Mouse (Mus musculus) granulocyte monocyte progenitor cell, adult 5-6 weeks (primary cell): Measurements from ENCODE around the gene Adcy4. TPM values are rescaled to one million over a fixed set of nuclear protein-coding genes. Genes with fewer than 3 reads are reported as not detected.
A peak's percentile ranks its signal among the peaks of the same experiment; 100 is the strongest.

Source experiments
- ATAC-seq: replicated peaks from 2 replicates; pipeline ENCODE4 v1.8.0; 2016; ENCODE audit warnings: mild to moderate bottlenecking, moderate TSS enrichment, inconsistent platforms; ENCODE audit not compliant: poor library complexity, severe bottlenecking
- total RNA-seq, 2 experiments: library from RNA; stranded (forward) in 1 of 2; stranded (reverse) in 1 of 2; fragments of 200-712, 200-1000 nt in 1 of 2; fragments of >200 nt in 1 of 2; fragmentation: Nextera tagmentation in 1 of 2; gene quantifications; 2 replicates each; pipeline ENCODE4 v1.2.3; 2014 to 2017

The Adcy4 gene
- total RNA-seq, 2 experiments from 2014 or later = not detected

GRCm38 (mm10) chr14:55721700-55722437, 62.0 kb downstream of the Adcy4 start, which contains the start of gene Rabggta:
Rabggta (minus strand) TSS chr14:55722263.
- peak; percentile 57 for ATAC-seq

DNA sequence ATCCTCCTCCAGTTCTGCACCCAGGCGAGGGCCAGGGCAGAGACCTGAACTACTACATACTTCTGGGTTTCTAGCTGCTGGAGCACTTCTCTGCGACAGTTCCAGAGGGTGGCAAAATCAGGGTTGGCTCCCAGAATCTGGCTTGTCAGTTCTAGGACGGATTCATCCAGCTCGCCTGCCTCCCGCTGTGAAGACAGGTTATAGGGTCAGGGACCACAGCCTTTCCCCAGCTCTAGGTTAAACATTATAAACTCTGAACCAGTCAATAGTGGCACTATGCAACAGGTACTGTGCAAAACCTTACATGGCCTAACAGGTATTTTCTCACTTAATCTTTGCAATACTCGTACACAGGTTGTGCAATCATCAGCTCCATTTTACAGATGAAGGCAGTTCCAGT, 62.8 kb downstream of the Adcy4 start:
- ATAC-seq = no peak

- no peak for ATAC-seq
These were observed 63.2 kb downstream of the Adcy4 start for GRCm38 (mm10) chr14:55720666-55721065.

DNA sequence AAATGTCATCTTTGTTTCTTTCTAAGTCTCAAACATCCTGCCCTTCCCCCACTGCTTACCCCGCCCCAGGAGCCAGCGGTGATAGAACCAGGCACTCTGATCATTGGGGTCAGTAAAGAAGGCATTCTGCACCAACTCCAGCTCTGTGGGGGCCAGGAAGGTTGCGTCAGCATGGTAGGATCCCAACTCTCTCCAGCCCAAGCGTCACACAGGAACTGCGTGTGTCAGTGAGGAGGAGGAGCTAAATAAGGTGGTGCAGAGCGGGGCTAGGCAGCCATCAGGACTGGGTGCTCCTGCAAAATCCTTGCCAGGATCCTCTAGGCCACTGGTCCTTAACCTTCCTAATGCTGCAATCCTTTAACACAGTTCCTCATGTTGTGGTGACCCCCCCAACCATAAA, 64.2 kb downstream of the Adcy4 start:
- ATAC-seq = no peak

Other genes with a start within 250 kb of the Adcy4 start
Only the 30 nearest of the 35 such genes appear.
- gene Fitm1, start 208.5 kb downstream of the Adcy4 start, total RNA-seq (2014; fragmentation: Nextera tagmentation) = not detected in 2 replicates
- gene Fitm1, start 208.5 kb downstream of the Adcy4 start, total RNA-seq (2017) = 2.4 TPM in 1 of 2 replicates, not detected in the other
- gene Psme1, start 206.0 kb downstream of the Adcy4 start, total RNA-seq (2014; fragmentation: Nextera tagmentation) = 534 and 592 TPM in 2 replicates
- gene Psme1, start 206.0 kb downstream of the Adcy4 start, total RNA-seq (2017) = 280 and 325 TPM in 2 replicates
- 0.85 TPM in 1 of 2 replicates, not detected in the other for gene Emc9, start 198.8 kb downstream of the Adcy4 start, total RNA-seq (2014; fragmentation: Nextera tagmentation)
- gene Emc9, start 198.8 kb downstream of the Adcy4 start, total RNA-seq (2017) = 2.1 and 5.1 TPM in 2 replicates
- gene Psme2, start 193.0 kb downstream of the Adcy4 start, total RNA-seq (2014; fragmentation: Nextera tagmentation) = 330 and 352 TPM in 2 replicates
- 225 and 247 TPM in 2 replicates for gene Psme2, start 193.0 kb downstream of the Adcy4 start, total RNA-seq (2017)
- gene Rnf31, start 192.4 kb downstream of the Adcy4 start, total RNA-seq (2014; fragmentation: Nextera tagmentation) = 20.1 and 21.9 TPM in 2 replicates
- gene Rnf31, start 192.4 kb downstream of the Adcy4 start, total RNA-seq (2017) = 9.1 and 19.8 TPM in 2 replicates
- gene Irf9, start 180.5 kb downstream of the Adcy4 start, total RNA-seq (2014; fragmentation: Nextera tagmentation) = 23.4 and 31.2 TPM in 2 replicates
- gene Irf9, start 180.5 kb downstream of the Adcy4 start, total RNA-seq (2017) = 21.9 and 27.4 TPM in 2 replicates
- gene Rec8, start 166.1 kb downstream of the Adcy4 start, total RNA-seq (2014; fragmentation: Nextera tagmentation) = 1.0 TPM in 1 of 2 replicates, not detected in the other
- 0.26 TPM in 1 of 2 replicates, not detected in the other for gene Rec8, start 166.1 kb downstream of the Adcy4 start, total RNA-seq (2017)
- 47.3 and 49.7 TPM in 2 replicates for gene Ipo4, start 148.1 kb downstream of the Adcy4 start, total RNA-seq (2014; fragmentation: Nextera tagmentation)
- 14.3 and 25.5 TPM in 2 replicates for gene Ipo4, start 148.1 kb downstream of the Adcy4 start, total RNA-seq (2017)
- 8.5 and 9.1 TPM in 2 replicates for gene Gm49378, start 146.2 kb downstream of the Adcy4 start, total RNA-seq (2014; fragmentation: Nextera tagmentation)
- gene Gm49378, start 146.2 kb downstream of the Adcy4 start, total RNA-seq (2017) = 3.5 and 4.0 TPM in 2 replicates
- 35.0 and 59.0 TPM in 2 replicates for gene Tm9sf1, start 140.3 kb downstream of the Adcy4 start, total RNA-seq (2014; fragmentation: Nextera tagmentation)
- gene Tm9sf1, start 140.3 kb downstream of the Adcy4 start, total RNA-seq (2017) = 48.6 and 52.9 TPM in 2 replicates
- 3.0 TPM in 1 of 2 replicates, not detected in the other for gene Tssk4, start 133.9 kb downstream of the Adcy4 start, total RNA-seq (2014; fragmentation: Nextera tagmentation)
- 1.1 TPM in 1 of 2 replicates, not detected in the other for gene Tssk4, start 133.9 kb downstream of the Adcy4 start, total RNA-seq (2017)
- gene Mdp1, start 123.6 kb downstream of the Adcy4 start, total RNA-seq (2014; fragmentation: Nextera tagmentation) = 22.9 and 29.3 TPM in 2 replicates
- gene Mdp1, start 123.6 kb downstream of the Adcy4 start, total RNA-seq (2017) = 21.5 and 22.6 TPM in 2 replicates
- gene Gmpr2, start 112.2 kb downstream of the Adcy4 start, total RNA-seq (2014; fragmentation: Nextera tagmentation) = 33.9 and 37.7 TPM in 2 replicates
- 47.1 and 57.0 TPM in 2 replicates for gene Gmpr2, start 112.2 kb downstream of the Adcy4 start, total RNA-seq (2017)
- 364 and 474 TPM in 2 replicates for gene Nedd8, start 112.0 kb downstream of the Adcy4 start, total RNA-seq (2014; fragmentation: Nextera tagmentation)
- 274 and 353 TPM in 2 replicates for gene Nedd8, start 112.0 kb downstream of the Adcy4 start, total RNA-seq (2017)
- 19.0 and 24.0 TPM in 2 replicates for gene Tinf2, start 102.3 kb downstream of the Adcy4 start, total RNA-seq (2014; fragmentation: Nextera tagmentation)
- 25.7 and 27.0 TPM in 2 replicates for gene Tinf2, start 102.3 kb downstream of the Adcy4 start, total RNA-seq (2017)
- 0.85 and 1.8 TPM in 2 replicates for gene Tgm1, start 70.2 kb downstream of the Adcy4 start, total RNA-seq (2014; fragmentation: Nextera tagmentation)
- 1.4 and 4.3 TPM in 2 replicates for gene Tgm1, start 70.2 kb downstream of the Adcy4 start, total RNA-seq (2017)
- 17.9 and 20.4 TPM in 2 replicates for gene Rabggta, start 61.8 kb downstream of the Adcy4 start, total RNA-seq (2014; fragmentation: Nextera tagmentation)
- gene Rabggta, start 61.8 kb downstream of the Adcy4 start, total RNA-seq (2017) = 8.5 and 12.8 TPM in 2 replicates
- 54.7 and 67.7 TPM in 2 replicates for gene Dhrs1, start 38.4 kb downstream of the Adcy4 start, total RNA-seq (2014; fragmentation: Nextera tagmentation)
- 18.0 and 30.7 TPM in 2 replicates for gene Dhrs1, start 38.4 kb downstream of the Adcy4 start, total RNA-seq (2017)
- 30.9 and 36.6 TPM in 2 replicates for gene Nop9, start 38.4 kb downstream of the Adcy4 start, total RNA-seq (2014; fragmentation: Nextera tagmentation)
- 35.7 and 38.6 TPM in 2 replicates for gene Nop9, start 38.4 kb downstream of the Adcy4 start, total RNA-seq (2017)
- not detected in 2 replicates for gene Cideb, start 25.6 kb downstream of the Adcy4 start, total RNA-seq (2014; fragmentation: Nextera tagmentation)
- gene Cideb, start 25.6 kb downstream of the Adcy4 start, total RNA-seq (2017) = not detected in 2 replicates
- gene Ltb4r2, start 22.7 kb downstream of the Adcy4 start, total RNA-seq (2014; fragmentation: Nextera tagmentation) = 0.56 and 2.1 TPM in 2 replicates
- gene Ltb4r2, start 22.7 kb downstream of the Adcy4 start, total RNA-seq (2017) = 0.34 TPM in 1 of 2 replicates, not detected in the other
- 19.4 and 23.3 TPM in 2 replicates for gene Ltb4r1, start 18.1 kb downstream of the Adcy4 start, total RNA-seq (2014; fragmentation: Nextera tagmentation)
- 19.8 and 25.8 TPM in 2 replicates for gene Ltb4r1, start 18.1 kb downstream of the Adcy4 start, total RNA-seq (2017)
- gene Ripk3, start 4.8 kb upstream of the Adcy4 start, total RNA-seq (2014; fragmentation: Nextera tagmentation) = 104 and 157 TPM in 2 replicates
- gene Ripk3, start 4.8 kb upstream of the Adcy4 start, total RNA-seq (2017) = 40.9 and 42.4 TPM in 2 replicates
- not detected in 2 replicates for gene Nfatc4, start 39.0 kb upstream of the Adcy4 start, total RNA-seq (2014; fragmentation: Nextera tagmentation)
- gene Nfatc4, start 39.0 kb upstream of the Adcy4 start, total RNA-seq (2017) = not detected in 2 replicates
- gene Nynrin, start 69.9 kb upstream of the Adcy4 start, total RNA-seq (2014; fragmentation: Nextera tagmentation) = 4.1 and 7.6 TPM in 2 replicates
- gene Nynrin, start 69.9 kb upstream of the Adcy4 start, total RNA-seq (2017) = 2.4 and 3.3 TPM in 2 replicates
- gene Cbln3, start 100.3 kb upstream of the Adcy4 start, total RNA-seq (2014; fragmentation: Nextera tagmentation) = not detected in 2 replicates
- gene Cbln3, start 100.3 kb upstream of the Adcy4 start, total RNA-seq (2017) = not detected in 2 replicates
- 8.8 and 12.8 TPM in 2 replicates for gene Khnyn, start 100.9 kb upstream of the Adcy4 start, total RNA-seq (2014; fragmentation: Nextera tagmentation)
- 12.4 and 14.7 TPM in 2 replicates for gene Khnyn, start 100.9 kb upstream of the Adcy4 start, total RNA-seq (2017)
- gene Sdr39u1, start 116.2 kb upstream of the Adcy4 start, total RNA-seq (2014; fragmentation: Nextera tagmentation) = 13.8 and 15.3 TPM in 2 replicates
- gene Sdr39u1, start 116.2 kb upstream of the Adcy4 start, total RNA-seq (2017) = 6.5 and 13.5 TPM in 2 replicates
- gene Cma1, start 160.6 kb upstream of the Adcy4 start, total RNA-seq (2014; fragmentation: Nextera tagmentation) = not detected in 2 replicates
- gene Cma1, start 160.6 kb upstream of the Adcy4 start, total RNA-seq (2017) = 0.15 TPM in 1 of 2 replicates, not detected in the other
- not detected in 2 replicates for gene Cma2, start 166.9 kb upstream of the Adcy4 start, total RNA-seq (2014; fragmentation: Nextera tagmentation)
- gene Cma2, start 166.9 kb upstream of the Adcy4 start, total RNA-seq (2017) = not detected in 2 replicates